Mouse (Mus musculus) heart, embryonic 12.5 days (tissue): ENCODE data around the gene Metrn. TPM values are rescaled to one million over a fixed set of nuclear protein-coding genes. Genes with fewer than 3 reads are reported as not detected.

ENCODE experiments used
- ATAC-seq: fragments of 200-750 bp; cut with Nextera tagmentation; 2 replicates; pipeline ENCODE4 v1.8.0; 2017; ENCODE audit warnings: moderate TSS enrichment, moderate library complexity; ENCODE audit not compliant: insufficient number of reproducible peaks, low FRiP score
- H3K27ac ChIP-seq: fragments of 300-500 bp; sonication (generic); 2 replicates; pipeline ENCODE4 v1.5.1; 2016; ENCODE audit warnings: mild to moderate bottlenecking, moderate library complexity; ENCODE audit not compliant: poor library complexity, severe bottlenecking
- H3K27me3 ChIP-seq: fragments of 300-500 bp; sonication (generic); replicated peaks from 2 replicates; pipeline ENCODE4 v1.6.1; 2016; ENCODE audit warnings: mild to moderate bottlenecking, moderate library complexity
- H3K36me3 ChIP-seq: fragments of 300-500 bp; sonication (generic); 2 replicates; pipeline ENCODE4 v1.6.1; 2016; ENCODE audit warnings: mild to moderate bottlenecking, moderate library complexity
- H3K4me1 ChIP-seq: fragments of 300-500 bp; sonication (generic); replicated peaks from 2 replicates; pipeline ENCODE4 v1.6.1; 2016; ENCODE audit warnings: mild to moderate bottlenecking
- H3K4me2 ChIP-seq: fragments of 300-500 bp; sonication (generic); 2 replicates; pipeline ENCODE4 v1.6.1; 2016; ENCODE audit warnings: mild to moderate bottlenecking, moderate library complexity
- H3K4me3 ChIP-seq: fragments of 300-500 bp; sonication (generic); 2 replicates; pipeline ENCODE4 v1.5.1; 2016; ENCODE audit warnings: mild to moderate bottlenecking
- H3K9ac ChIP-seq: fragments of 300-500 bp; sonication (generic); 2 replicates; pipeline ENCODE4 v1.6.1; 2016; ENCODE audit warnings: mild to moderate bottlenecking, moderate library complexity
- H3K9me3 ChIP-seq: fragments of 300-500 bp; sonication (generic); replicated peaks from 2 replicates; pipeline ENCODE4 v1.6.1; 2016; ENCODE audit warnings: mild to moderate bottlenecking, moderate library complexity
- WGBS: fragments of 180-500 bp; shearing (Covaris S2); methylation state at CpG from one replicate; pipeline ENCODE4 v1.1.7; 2016; 5-methylcytosine and 5-hydroxymethylcytosine counted together
- polyA plus RNA-seq: library from polyadenylated mRNA; unstranded; fragments of >200 nt; fragmentation: Nextera tagmentation; extraction: Ambion mirVana; gene quantifications from 2 replicates; pipeline ENCODE4 v1.2.1, GENCODE M21; 2016

Gene Metrn
- polyA plus RNA-seq, 1 experiment from 2014 or later, result 30.9 TPM

GRCm38 (mm10) chr17:25830806-25831431 lies 34.0 kb upstream of the Metrn start:
- Histone ChIP-seq H3K9me3 (no peaks in the 10 kb centered on the region), H3K4me2 (peak overlapping the region; percentile 94), H3K27me3 (no peaks in the 10 kb centered on the region), H3K4me1 (peaks cover 70% of the 10 kb centered on the region), H3K4me3 (peak overlapping the region; percentile 71), H3K27ac (no peak overlapping the region), H3K36me3 (peaks cover 58% of the 10 kb centered on the region), H3K9ac (peak overlapping the region; percentile 92; the same call in 1 of the 2 replicates)
- ATAC-seq, result no peak
- WGBS, result 89% methylated on average over 14 of the region's 14 CpGs

GRCm38 (mm10) chr17:25830200-25830753 lies 33.3 kb upstream of the Metrn start:
- Histone ChIP-seq H3K9ac (peak overlapping the region; percentile 82; the same call in 1 of the 2 replicates), H3K27me3 (no peaks in the 10 kb centered on the region), H3K4me2 (peak overlapping the region; percentile 94), H3K4me3 (peak overlapping the region; percentile 67; the same call in 1 of the 2 replicates), H3K4me1 (peaks cover 68% of the 10 kb centered on the region), H3K27ac (no peak overlapping the region), H3K9me3 (no peaks in the 10 kb centered on the region), H3K36me3 (peaks cover 58% of the 10 kb centered on the region)
- 78% methylated on average over 4 of the region's 4 CpGs for WGBS
- ATAC-seq, result no peak

DNA sequence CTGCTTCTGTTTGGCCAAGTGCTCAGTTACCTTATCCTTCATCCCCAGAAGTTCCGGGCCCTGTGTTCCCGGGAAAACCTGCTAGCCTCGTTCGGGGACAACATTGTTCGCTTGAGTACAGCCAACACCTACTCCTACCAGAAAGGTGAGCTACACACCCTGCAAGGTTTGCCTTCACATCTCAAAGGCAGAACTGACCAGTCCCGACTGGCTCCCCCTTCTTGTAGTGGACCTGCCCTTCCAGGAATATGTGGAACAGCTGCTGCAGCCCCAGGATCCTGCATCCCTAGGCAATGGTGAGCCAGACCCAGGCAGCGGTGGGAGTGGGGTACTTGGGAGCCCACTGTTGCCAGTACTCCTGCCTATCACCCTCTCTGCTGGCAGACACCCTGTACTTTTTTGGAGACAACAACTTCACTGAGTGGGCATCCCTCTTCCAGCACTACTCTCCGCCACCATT lies 32.7 kb upstream of the Metrn start:
- no peak for ATAC-seq
- peak overlapping the region; percentile 83 for H3K4me2 ChIP-seq
- 36% methylated on average over 8 of the region's 8 CpGs for whole genome bisulfite sequencing
- H3K4me3 ChIP-seq, result peak overlapping the region; percentile 67
- peak overlapping the region; percentile 82 for H3K9ac ChIP-seq
- H3K9me3 ChIP-seq, result no peaks in the 10 kb centered on the region
- H3K27me3 ChIP-seq, result no peaks in the 10 kb centered on the region
- H3K27ac ChIP-seq, result peak overlapping the region; percentile 90
- H3K4me1 ChIP-seq, result peaks cover 68% of the 10 kb centered on the region
- peaks cover 52% of the 10 kb centered on the region for H3K36me3 ChIP-seq

GRCm38 (mm10) chr17:25828712-25829557 lies 32.0 kb upstream of the Metrn start, which contains the start of gene Jmjd8:
Gene Jmjd8, plus strand, starts transcription at chr17:25828867.
- H3K9ac ChIP-seq, result peak within 1 kb of the TSS; percentile 82
- peaks cover 68% of the 10 kb centered on the region for H3K4me1 ChIP-seq
- no peaks in the 10 kb centered on the region for H3K27me3 ChIP-seq
- no peak for ATAC-seq
- no peaks in the 10 kb centered on the region for H3K9me3 ChIP-seq
- peak within 1 kb of the TSS; percentile 83 for H3K4me2 ChIP-seq
- peak within 1 kb of the TSS; percentile 67 for H3K4me3 ChIP-seq
- 1% methylated on average over 32 of the region's 32 CpGs for WGBS
- H3K36me3 ChIP-seq, result peaks cover 52% of the 10 kb centered on the region
- H3K27ac ChIP-seq, result peak within 1 kb of the TSS; percentile 90

DNA sequence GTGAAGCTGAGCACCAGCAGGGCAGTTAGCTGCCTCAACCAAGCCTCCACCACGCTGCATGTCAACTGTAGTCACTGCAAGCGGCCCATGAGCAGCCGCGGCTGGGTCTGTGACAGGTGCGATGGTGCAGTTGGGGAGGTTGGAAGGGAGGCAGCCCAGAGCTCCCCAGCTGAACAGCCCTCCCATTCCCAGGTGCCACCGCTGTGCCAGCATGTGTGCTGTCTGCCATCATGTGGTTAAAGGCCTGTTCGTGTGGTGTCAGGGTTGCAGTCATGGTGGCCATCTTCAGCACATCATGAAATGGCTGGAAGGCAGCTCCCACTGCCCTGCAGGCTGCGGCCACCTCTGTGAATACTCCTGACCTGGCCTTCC lies 31.3 kb upstream of the Metrn start:
- H3K4me2 ChIP-seq, result peak overlapping the region; percentile 83
- peaks cover 52% of the 10 kb centered on the region for H3K36me3 ChIP-seq
- no peaks in the 10 kb centered on the region for H3K27me3 ChIP-seq
- peaks cover 66% of the 10 kb centered on the region for H3K4me1 ChIP-seq
- ATAC-seq, result no peak
- H3K9ac ChIP-seq, result 0 out of 2 replicates have a peak overlapping the region, but pooled peaks have one; percentile 82
- peak overlapping the region; percentile 90; the same call in 1 of the 2 replicates for H3K27ac ChIP-seq
- H3K9me3 ChIP-seq, result no peaks in the 10 kb centered on the region
- WGBS, result 84% methylated on average over 8 of the region's 8 CpGs
- peak overlapping the region; percentile 67 for H3K4me3 ChIP-seq

- H3K9me3 ChIP-seq, result no peaks in the 10 kb centered on the region
- H3K4me2 ChIP-seq, result peak overlapping the region; percentile 83; the same call in 1 of the 2 replicates
- 0 out of 2 replicates have a peak overlapping the region, but pooled peaks have one; percentile 3 for H3K4me3 ChIP-seq
- H3K27ac ChIP-seq, result no peak overlapping the region
- H3K4me1 ChIP-seq, result peaks cover 66% of the 10 kb centered on the region
- 90% methylated on average over 22 of the region's 22 CpGs for WGBS
- H3K36me3 ChIP-seq, result peaks cover 52% of the 10 kb centered on the region
- ATAC-seq, result no peak
- 0 out of 2 replicates have a peak, but pooled peaks cover under 1% of the 10 kb centered on the region for H3K27me3 ChIP-seq
- H3K9ac ChIP-seq, result no peak overlapping the region
Observed at GRCm38 (mm10) chr17:25827546-25828222, 30.7 kb upstream of the Metrn start.

GRCm38 (mm10) chr17:25827011-25827410 lies 30.1 kb upstream of the Metrn start:
- H3K36me3 ChIP-seq, result peaks cover 52% of the 10 kb centered on the region
- H3K9me3 ChIP-seq, result no peaks in the 10 kb centered on the region
- no peak for ATAC-seq
- WGBS, result 91% methylated on average over 13 of the region's 13 CpGs
- H3K4me2 ChIP-seq, result no peak overlapping the region
- no peak overlapping the region for H3K27ac ChIP-seq
- peaks cover 8% of the 10 kb centered on the region for H3K27me3 ChIP-seq
- no peak overlapping the region for H3K4me3 ChIP-seq
- peaks cover 65% of the 10 kb centered on the region for H3K4me1 ChIP-seq
- no peak overlapping the region for H3K9ac ChIP-seq

DNA sequence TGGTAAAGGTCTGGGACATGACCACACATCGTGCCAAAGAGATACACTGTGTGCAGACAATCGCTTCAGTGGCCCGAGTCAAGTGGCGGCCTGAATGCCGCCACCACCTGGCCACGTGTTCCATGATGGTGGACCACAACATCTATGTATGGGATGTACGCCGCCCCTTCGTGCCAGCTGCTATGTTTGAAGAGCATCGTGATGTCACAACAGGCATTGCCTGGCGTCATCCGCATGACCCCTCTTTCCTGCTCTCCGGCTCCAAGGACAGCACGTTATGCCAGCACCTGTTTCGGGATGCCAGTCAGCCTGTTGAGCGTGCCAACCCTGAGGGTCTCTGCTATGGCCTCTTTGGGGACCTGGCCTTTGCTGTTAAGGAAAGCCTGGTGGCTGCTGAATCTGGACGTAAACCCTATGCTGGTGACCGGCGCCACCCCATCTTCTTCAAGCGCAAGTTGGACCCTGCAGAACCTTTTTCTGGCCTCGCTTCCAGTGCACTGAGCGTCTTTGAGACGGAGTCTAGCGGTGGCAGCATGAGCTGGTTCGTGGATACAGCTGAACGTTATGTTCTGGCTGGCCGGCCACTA lies 29.1 kb upstream of the Metrn start:
- H3K27ac ChIP-seq, result no peak overlapping the region
- peaks cover 56% of the 10 kb centered on the region for H3K4me1 ChIP-seq
- peaks cover 45% of the 10 kb centered on the region for H3K36me3 ChIP-seq
- H3K4me2 ChIP-seq, result no peak overlapping the region
- H3K4me3 ChIP-seq, result no peak overlapping the region
- H3K9me3 ChIP-seq, result no peaks in the 10 kb centered on the region
- H3K27me3 ChIP-seq, result peaks cover 16% of the 10 kb centered on the region
- WGBS, result 92% methylated on average over 27 of the region's 27 CpGs
- H3K9ac ChIP-seq, result no peak overlapping the region; the same call in 1 of the 2 replicates
- no peak for ATAC-seq

GRCm38 (mm10) chr17:25825311-25825710 lies 28.4 kb upstream of the Metrn start:
- ATAC-seq, result no peak
- Histone ChIP-seq H3K36me3 (peaks cover 37% of the 10 kb centered on the region), H3K27ac (no peak overlapping the region), H3K27me3 (peaks cover 22% of the 10 kb centered on the region), H3K9ac (no peak overlapping the region), H3K4me3 (no peak overlapping the region), H3K9me3 (no peaks in the 10 kb centered on the region), H3K4me1 (peaks cover 48% of the 10 kb centered on the region), H3K4me2 (peak overlapping the region; percentile 97; the same call in 1 of the 2 replicates)
- WGBS, result 88% methylated on average over 6 of the region's 6 CpGs

GRCm38 (mm10) chr17:25824362-25825142 lies 27.6 kb upstream of the Metrn start:
- H3K4me1 ChIP-seq, result peaks cover 42% of the 10 kb centered on the region
- WGBS, result 69% methylated on average over 17 of the region's 17 CpGs
- H3K4me2 ChIP-seq, result peak overlapping the region; percentile 97
- H3K27ac ChIP-seq, result no peak overlapping the region
- peak overlapping the region; percentile 67 for H3K9ac ChIP-seq
- no peak for ATAC-seq
- peaks cover 29% of the 10 kb centered on the region for H3K36me3 ChIP-seq
- no peaks in the 10 kb centered on the region for H3K9me3 ChIP-seq
- H3K4me3 ChIP-seq, result peak overlapping the region; percentile 73
- H3K27me3 ChIP-seq, result peaks cover 30% of the 10 kb centered on the region
